Mouse (Mus musculus) regulatory T cell (primary cell): ENCODE measurements around the gene Cntn4.

Experiments used
- in situ Hi-C: fragments of 300-600 bp; cut with MboI, MseI; formaldehyde crosslinking; loops from one replicate; pipeline ENCODE4 v1.15.1; 2025; ENCODE audit warnings: high pct_unique_total_duplicates

Gene Cntn4

GRCm38 (mm10) chr6:105677149-105678031 lies at the start of gene Cntn4:
TSS of gene Cntn4 (plus strand) at chr6:105677660.
- in situ Hi-C loops = no loop called here

- in situ Hi-C loops = no loop called here
Observed at GRCm38 (mm10) chr6:105674276-105674675, 3.2 kb upstream of the Cntn4 start.

- in situ Hi-C loops = no loop called here
Observed at GRCm38 (mm10) chr6:105675099-105675498, 2.4 kb upstream of the Cntn4 start.

- in situ Hi-C loops = no loop called here
Observed at GRCm38 (mm10) chr6:105676637-105677036, 823 bp upstream of the Cntn4 start.

GRCm38 (mm10) chr6:105678778-105679177 lies 1.3 kb downstream of the Cntn4 start:
- in situ Hi-C loops = no loop called here

- in situ Hi-C loops = no loop called here
Observed at GRCm38 (mm10) chr6:105681496-105681895, 4.0 kb downstream of the Cntn4 start.

- in situ Hi-C loops = no loop called here
Observed at GRCm38 (mm10) chr6:105683251-105683650, 5.8 kb downstream of the Cntn4 start.

GRCm38 (mm10) chr6:105684123-105684522 lies 6.7 kb downstream of the Cntn4 start:
- in situ Hi-C loops = no loop called here

- in situ Hi-C loops = no loop called here
Observed at GRCm38 (mm10) chr6:105688195-105688594, 10.7 kb downstream of the Cntn4 start.

- in situ Hi-C loops = no loop called here
Observed at GRCm38 (mm10) chr6:105742026-105742425, 64.6 kb downstream of the Cntn4 start.

GRCm38 (mm10) chr6:105780616-105781015 lies 103.2 kb downstream of the Cntn4 start:
- in situ Hi-C loops = no loop called here

- in situ Hi-C loops = no loop called here
Observed at GRCm38 (mm10) chr6:105788462-105788861, 111.0 kb downstream of the Cntn4 start.

- in situ Hi-C loops = no loop called here
Observed at GRCm38 (mm10) chr6:105835099-105835498, 157.6 kb downstream of the Cntn4 start.

GRCm38 (mm10) chr6:105847296-105847695 lies 169.8 kb downstream of the Cntn4 start:
- in situ Hi-C loops = no loop called here

GRCm38 (mm10) chr6:105892838-105893237 lies 215.4 kb downstream of the Cntn4 start:
- in situ Hi-C loops = no loop called here

GRCm38 (mm10) chr6:105938485-105938884 lies 261.0 kb downstream of the Cntn4 start:
- in situ Hi-C loops = no loop called here

GRCm38 (mm10) chr6:105939303-105939702 lies 261.8 kb downstream of the Cntn4 start:
- in situ Hi-C loops = no loop called here

- in situ Hi-C loops = no loop called here
Observed at GRCm38 (mm10) chr6:105940591-105940990, 263.1 kb downstream of the Cntn4 start.

GRCm38 (mm10) chr6:105991492-105991891 lies 314.0 kb downstream of the Cntn4 start:
- in situ Hi-C loops = no loop called here

- in situ Hi-C loops = no loop called here
Observed at GRCm38 (mm10) chr6:106013018-106013417, 335.6 kb downstream of the Cntn4 start.

- in situ Hi-C loops = no loop called here
Observed at GRCm38 (mm10) chr6:106015126-106015525, 337.7 kb downstream of the Cntn4 start.

- in situ Hi-C loops = no loop called here
Observed at GRCm38 (mm10) chr6:106048878-106049277, 371.4 kb downstream of the Cntn4 start.

- in situ Hi-C loops = no loop called here
Observed at GRCm38 (mm10) chr6:106056123-106056522, 378.7 kb downstream of the Cntn4 start.
